Mouse (Mus musculus): ENCODE measurements around the gene Nkx2-5.

DNA sequence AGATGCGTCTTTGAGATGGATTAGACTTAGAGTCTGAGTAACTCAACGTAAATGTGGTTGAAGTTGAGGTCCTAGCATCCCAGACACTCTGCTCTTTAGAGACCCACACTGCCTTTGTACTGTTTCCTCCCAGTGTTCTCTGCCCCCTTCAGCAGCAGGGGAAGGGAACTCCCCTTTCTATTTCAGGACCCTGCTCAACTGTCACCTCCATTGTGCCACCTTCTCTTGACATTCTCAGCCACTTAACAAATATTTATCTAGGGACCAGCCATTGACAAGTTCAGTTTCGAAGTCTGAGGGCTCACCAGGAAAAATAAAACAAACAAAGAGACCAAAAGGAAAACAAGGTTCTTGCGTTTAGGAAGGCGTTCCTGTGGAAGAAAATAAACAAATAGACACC is 19.5 kb upstream of the Nkx2-5 start:
- no peak for TF ChIP-seq CTCF (conservative IDR thresholded peaks at IDR 0.05; ENCODE audit: insufficient read depth, insufficient read length, low read depth, low read length)
- no peak for TF ChIP-seq POLR2A (IDR thresholded peaks at IDR 0.05; ENCODE audit: low read depth, low read length)
